Mouse (Mus musculus) bone marrow macrophage, adult 2 months (primary cell): Measurements from ENCODE around the gene Cstad. TPM values are rescaled to one million over a fixed set of nuclear protein-coding genes. Genes with fewer than 3 reads are reported as not detected.

Experiments
- H3K27ac ChIP-seq: 2 replicates; pipeline ENCODE4 v1.5.1; 2012; ENCODE audit warnings: low read depth, low read length; ENCODE audit not compliant: insufficient read depth
- H3K4me1 ChIP-seq: 2 replicates; pipeline ENCODE4 v1.6.1; 2012; ENCODE audit warnings: low read length; ENCODE audit not compliant: control insufficient read depth, insufficient read depth
- H3K4me3 ChIP-seq: 2 replicates; pipeline ENCODE4 v1.5.1; 2012; ENCODE audit warnings: mild to moderate bottlenecking, low read length, moderate library complexity; ENCODE audit not compliant: insufficient read depth
- CTCF ChIP-seq: IDR thresholded peaks from 2 replicates; pipeline ENCODE4 v1.5.1; 2012; ENCODE audit warnings: low read depth, mild to moderate bottlenecking, low read length, moderate library complexity
- POLR2A ChIP-seq: IDR thresholded peaks from 2 replicates; pipeline ENCODE4 v1.6.1; 2012; ENCODE audit warnings: mild to moderate bottlenecking, low read depth, low read length, borderline replicate concordance
- polyA plus RNA-seq: library from polyadenylated mRNA; stranded (reverse); fragments of >200 nt; gene quantifications from 2 replicates; pipeline ENCODE4 v1.2.4, GENCODE M21; 2012; ENCODE audit not compliant: missing spikeins, insufficient read depth, insufficient read length

The Cstad gene
- polyA plus RNA-seq, 1 experiment, result 0.87 TPM

- H3K4me1 ChIP-seq, result peaks cover 16% of the 10 kb centered on the region
- H3K27ac ChIP-seq, result no peak overlapping the region
- no peak overlapping the region for H3K4me3 ChIP-seq
- TF ChIP-seq POLR2A (no peak), CTCF (no peak)
These were observed 13.9 kb downstream of the Cstad start for GRCm38 (mm10) chr2:30608690-30609201.

- H3K27ac ChIP-seq, result no peak overlapping the region
- no peak overlapping the region for H3K4me3 ChIP-seq
- no peak for TF ChIP-seq POLR2A
- TF ChIP-seq CTCF, result no peak
These were observed 18.7 kb downstream of the Cstad start for GRCm38 (mm10) chr2:30613574-30613973.

GRCm38 (mm10) chr2:30614151-30614923, 19.5 kb downstream of the Cstad start:
- no peaks in the 10 kb centered on the region for H3K4me1 ChIP-seq
- H3K4me3 ChIP-seq, result no peak overlapping the region
- no peak for TF ChIP-seq POLR2A
- no peak overlapping the region for H3K27ac ChIP-seq

More at GRCm38 (mm10) chr2:30613574-30613973, 18.7 kb downstream of the Cstad start:
- no peaks in the 10 kb centered on the region for H3K4me1 ChIP-seq

GRCm38 (mm10) chr2:30615869-30616268, 21.0 kb downstream of the Cstad start:
- H3K4me3 ChIP-seq, result no peak overlapping the region
- no peaks in the 10 kb centered on the region for H3K4me1 ChIP-seq
- H3K27ac ChIP-seq, result no peak overlapping the region
- TF ChIP-seq POLR2A, result no peak
- no peak for TF ChIP-seq CTCF

GRCm38 (mm10) chr2:30616464-30616863, 21.6 kb downstream of the Cstad start:
- Histone ChIP-seq H3K4me1 (no peaks in the 10 kb centered on the region), H3K4me3 (no peak overlapping the region), H3K27ac (no peak overlapping the region)
- TF ChIP-seq CTCF, result no peak

GRCm38 (mm10) chr2:30618487-30619248, 23.8 kb downstream of the Cstad start:
- Histone ChIP-seq H3K4me3 (no peak overlapping the region), H3K27ac (no peak overlapping the region), H3K4me1 (0 out of 2 replicates have a peak, but pooled peaks cover under 1% of the 10 kb centered on the region)
- TF ChIP-seq POLR2A, result no peak

- peak overlapping the region; percentile 18; the same call in 1 of the 2 replicates for H3K27ac ChIP-seq
These were observed 29.0 kb downstream of the Cstad start for GRCm38 (mm10) chr2:30623873-30624272.

GRCm38 (mm10) chr2:30625296-30625826, 30.5 kb downstream of the Cstad start:
- Histone ChIP-seq H3K27ac (no peak overlapping the region), H3K4me3 (no peak overlapping the region), H3K4me1 (peaks cover 14% of the 10 kb centered on the region)
- TF ChIP-seq POLR2A (no peak), CTCF (no peak)

More at GRCm38 (mm10) chr2:30623873-30624272, 29.0 kb downstream of the Cstad start:
- peaks cover 9% of the 10 kb centered on the region for H3K4me1 ChIP-seq
- H3K4me3 ChIP-seq, result peak overlapping the region; percentile 28; the same call in 1 of the 2 replicates
- TF ChIP-seq CTCF (no peak), POLR2A (no peak)

- TF ChIP-seq POLR2A (no peak), CTCF (no peak)
- peaks cover 17% of the 10 kb centered on the region for H3K4me1 ChIP-seq
- no peak overlapping the region for H3K27ac ChIP-seq
- H3K4me3 ChIP-seq, result no peak overlapping the region
These were observed 31.3 kb downstream of the Cstad start for GRCm38 (mm10) chr2:30626058-30626675.

GRCm38 (mm10) chr2:30627338-30627737, 32.5 kb downstream of the Cstad start:
- TF ChIP-seq CTCF (no peak), POLR2A (no peak)
- no peak overlapping the region for H3K27ac ChIP-seq
- no peak overlapping the region for H3K4me3 ChIP-seq
- H3K4me1 ChIP-seq, result peaks cover 17% of the 10 kb centered on the region
